Mouse (Mus musculus) embryonic fibroblast, embryonic 13.5 days (primary cell): ENCODE results near the gene Dnaaf3.

ENCODE experiments used
- CTCF ChIP-seq: IDR thresholded peaks from 2 replicates; pipeline ENCODE4 v1.5.1; 2011; ENCODE audit warnings: mild to moderate bottlenecking, control low read depth, low read length, moderate library complexity, borderline replicate concordance; ENCODE audit not compliant: insufficient read depth
- POLR2A ChIP-seq: IDR thresholded peaks from 2 replicates; pipeline ENCODE4 v1.6.1; 2011; ENCODE audit warnings: low read depth, mild to moderate bottlenecking, control low read depth, low read length, moderate library complexity

DNA sequence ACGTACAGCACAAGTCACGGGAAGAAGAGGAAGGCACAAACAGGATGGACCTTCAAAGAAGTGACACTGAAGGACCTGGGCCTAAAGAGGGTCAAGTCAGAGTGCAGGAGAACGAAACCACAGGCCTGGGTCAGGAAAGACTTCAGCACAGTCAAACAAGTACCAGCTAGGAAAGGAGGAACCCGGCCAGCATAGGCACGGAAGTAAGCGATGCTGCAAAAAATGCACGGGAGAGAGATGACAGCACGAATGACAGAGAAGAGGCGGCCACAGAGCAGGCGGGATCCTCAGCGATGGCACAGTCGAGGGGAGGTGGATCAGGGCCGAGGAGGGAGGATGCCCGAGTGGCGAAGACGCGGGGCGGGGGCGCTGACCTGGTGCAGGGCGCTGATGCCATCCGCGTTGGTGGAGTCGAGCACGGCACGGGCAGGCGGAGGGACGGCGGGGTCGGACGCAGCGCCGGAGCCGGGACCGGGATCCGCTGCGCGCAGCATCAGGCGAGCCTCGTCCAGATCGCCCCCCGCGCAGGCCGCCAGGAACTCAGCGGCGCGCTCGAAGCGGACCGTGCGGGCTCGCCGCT lies 31.3 kb downstream of the Dnaaf3 start:
- TF ChIP-seq CTCF = no peak
- no peak; the same call in 1 of the 2 replicates for TF ChIP-seq POLR2A
